Comparison of ENCODE assay signal across 8 mouse cellular contexts in the genomic region with DNA sequence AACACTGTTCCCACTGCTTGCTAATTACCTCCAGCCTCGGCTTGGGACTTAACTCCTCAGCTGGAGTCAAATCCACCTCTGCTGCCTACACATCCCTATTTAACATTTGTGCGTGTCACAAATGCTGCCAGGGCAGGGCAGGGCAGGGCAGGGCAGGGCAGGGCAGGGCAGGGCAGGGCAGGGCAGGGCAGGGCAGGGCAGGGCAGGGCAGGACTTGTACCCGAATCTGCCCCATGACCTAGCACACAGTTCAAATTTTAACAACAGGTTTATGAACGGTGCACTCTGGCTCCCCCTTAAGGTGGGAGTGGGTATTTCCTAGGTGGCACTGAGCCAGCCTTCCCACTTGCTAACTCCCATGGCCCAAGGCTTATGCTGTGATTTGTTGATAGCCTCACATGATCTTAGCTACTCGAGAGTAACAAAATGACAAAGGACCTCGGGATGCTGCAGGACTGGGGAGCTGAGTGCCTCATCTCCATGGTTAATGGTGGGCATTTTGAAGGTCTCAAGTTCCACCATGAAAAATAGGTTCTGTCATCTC. TPM values are rescaled to one million over a fixed set of nuclear protein-coding genes. Genes with fewer than 3 reads are reported as not detected.
A peak's percentile ranks its signal among the peaks of the same experiment; 100 is the strongest.
DNase-seq lines count a peak whose midpoint lies in the region; ATAC-seq lines count a peak whose summit lies in the region.

No protein-coding gene starts in this region.

- no peak overlapping the region for H3K4me2 ChIP-seq in forebrain, embryonic 14.5 days (ENCODE audit: low read length)

- ATAC-seq in forebrain, embryonic 14.5 days: peak; percentile 76
- peak; percentile 43 for ATAC-seq in inflammation-experienced regulatory T-cells, adult 6 months
- peak; percentile 52; the same call in 1 of the 2 replicates for ATAC-seq in monocyte, adult 5-6 weeks (replicated peaks; ENCODE audit: insufficient number of reproducible peaks, low FRiP score, low TSS enrichment, poor library complexity, severe bottlenecking)

- WGBS in forebrain, embryonic 14.5 days: 14% methylated on average over 6 of the region's 6 CpGs

- H3K27me3 ChIP-seq in forebrain, embryonic 14.5 days (replicated peaks; ENCODE audit: control insufficient read depth, insufficient read depth, low read length): 0 out of 2 replicates have a peak, but pooled peaks cover 6% of the 10 kb centered on the region

- no peaks in the 10 kb centered on the region; the same call in 1 of the 2 replicates for H3K4me1 ChIP-seq in forebrain, embryonic 14.5 days (ENCODE audit: control insufficient read depth, insufficient read depth, low read length)

- H3K27ac ChIP-seq in forebrain, embryonic 14.5 days (ENCODE audit: low read depth, low read length): no peak overlapping the region

- no peak overlapping the region for H3K4me3 ChIP-seq in forebrain, embryonic 14.5 days (ENCODE audit: low read depth, low read length)

- peaks cover 35% of the 10 kb centered on the region for H3K36me3 ChIP-seq in forebrain, embryonic 14.5 days (ENCODE audit: control insufficient read depth, insufficient read depth, low read length)

- H3K9ac ChIP-seq in forebrain, embryonic 14.5 days (ENCODE audit: low read length): no peak overlapping the region

- no peaks in the 10 kb centered on the region for H3K9me3 ChIP-seq in forebrain, embryonic 14.5 days (replicated peaks; ENCODE audit: control insufficient read depth, low read length)

- peak; percentile 57 to 72 for DNase-seq in urinary bladder, adult 18-20 months (ENCODE audit: low spot score in 2 of 2)
- DNase-seq in urinary bladder, postnatal 10 days (ENCODE audit: low spot score): no peak
- peak; percentile 21 for DNase-seq in c-Kit-negative CD71-positive TER-119-positive erythroid progenitor cells, embryonic 14.5 days (ENCODE audit: low read depth, low spot score)
- peak; percentile 80 for DNase-seq in forebrain, embryonic 14.5 days (ENCODE audit: low spot score)
- DNase-seq in left cerebral cortex, postnatal 4 days: peak; percentile 73
- peak; percentile 44 for DNase-seq in thymus, postnatal 0 days (ENCODE audit: low spot score)

- intact Hi-C loops in left cerebral cortex, postnatal 4 days (cut with DNase I): no loop called here

RNA-seq across cellular contexts. Expression of a gene that starts 9.2 kb away (rescaled TPM):
- 8.8 and 10.3 TPM in 2 replicates for polyA plus RNA-seq in forebrain, embryonic 14.5 days (2014; fragmentation: Nextera tagmentation; extraction: Ambion mirVana)
- polyA plus RNA-seq in inflammation-experienced regulatory T-cells, adult 6 months (2017; shearing (Covaris generic)): not detected
- total RNA-seq in left cerebral cortex, postnatal 4 days (2021): 10 to 100 TPM; 46.3 to 50.7 TPM
- total RNA-seq in monocyte, adult 5-6 weeks (2017): not detected in 3 replicates
- 0.14 and 0.18 TPM in 2 replicates for polyA plus RNA-seq in thymus, postnatal 0 days (2015; fragmentation: Nextera tagmentation; extraction: Ambion mirVana)

RNA-seq across cellular contexts. Expression of a gene that starts 29.7 kb away (rescaled TPM):
- 18.7 and 23.8 TPM in 2 replicates for polyA plus RNA-seq in forebrain, embryonic 14.5 days (2014; fragmentation: Nextera tagmentation; extraction: Ambion mirVana)
- 1 to 10 TPM; 2.0 to 6.1 (median 3.9) TPM for polyA plus RNA-seq in inflammation-experienced regulatory T-cells, adult 6 months (2017; shearing (Covaris generic))
- 1 to 10 TPM; 7.1 to 7.4 TPM for total RNA-seq in left cerebral cortex, postnatal 4 days (2021)
- 11.3 to 13.7 TPM (median 11.5 TPM) in 3 replicates for total RNA-seq in monocyte, adult 5-6 weeks (2017)
- 19.0 and 22.7 TPM in 2 replicates for polyA plus RNA-seq in thymus, postnatal 0 days (2015; fragmentation: Nextera tagmentation; extraction: Ambion mirVana)

RNA-seq across cellular contexts. Expression of a gene that starts 31.8 kb away (rescaled TPM):
- polyA plus RNA-seq in forebrain, embryonic 14.5 days (2014; fragmentation: Nextera tagmentation; extraction: Ambion mirVana): not detected in 2 replicates
- not detected for polyA plus RNA-seq in inflammation-experienced regulatory T-cells, adult 6 months (2017; shearing (Covaris generic))
- under 1 TPM; 0.58 to 0.66 TPM for total RNA-seq in left cerebral cortex, postnatal 4 days (2021)
- total RNA-seq in monocyte, adult 5-6 weeks (2017): 2.2 to 10.7 TPM (median 8.0 TPM) in 3 replicates
- polyA plus RNA-seq in thymus, postnatal 0 days (2015; fragmentation: Nextera tagmentation; extraction: Ambion mirVana): 0.68 and 2.0 TPM in 2 replicates

RNA-seq across cellular contexts. Expression of a gene that starts 38.7 kb away (rescaled TPM):
- polyA plus RNA-seq in forebrain, embryonic 14.5 days (2014; fragmentation: Nextera tagmentation; extraction: Ambion mirVana): 3.6 and 3.7 TPM in 2 replicates
- polyA plus RNA-seq in inflammation-experienced regulatory T-cells, adult 6 months (2017; shearing (Covaris generic)): 10 to 100 TPM in 1 of 3 experiments, 1 to 10 TPM in 2; 4.3 to 14.7 (median 6.4) TPM
- total RNA-seq in left cerebral cortex, postnatal 4 days (2021): 1 to 10 TPM; 6.9 to 8.3 TPM
- 3.0 TPM in 1 of 3 replicates, not detected in the others for total RNA-seq in monocyte, adult 5-6 weeks (2017)
- polyA plus RNA-seq in thymus, postnatal 0 days (2015; fragmentation: Nextera tagmentation; extraction: Ambion mirVana): 7.6 and 9.5 TPM in 2 replicates

RNA-seq across cellular contexts. Expression of a gene that starts 44.8 kb away (rescaled TPM):
- polyA plus RNA-seq in forebrain, embryonic 14.5 days (2014; fragmentation: Nextera tagmentation; extraction: Ambion mirVana): 102 and 118 TPM in 2 replicates
- 100 to 1,000 TPM in 2 of 3 experiments, 10 to 100 TPM in 1; 69.8 to 178 (median 155) TPM for polyA plus RNA-seq in inflammation-experienced regulatory T-cells, adult 6 months (2017; shearing (Covaris generic))
- total RNA-seq in left cerebral cortex, postnatal 4 days (2021): 10 to 100 TPM; 42.0 to 44.2 TPM
- 27.8 to 47.4 TPM (median 35.8 TPM) in 3 replicates for total RNA-seq in monocyte, adult 5-6 weeks (2017)
- polyA plus RNA-seq in thymus, postnatal 0 days (2015; fragmentation: Nextera tagmentation; extraction: Ambion mirVana): 71.3 and 71.8 TPM in 2 replicates
